Mouse (Mus musculus) retina, embryonic 14.5 days (tissue): Measurements from ENCODE around the gene Miox.

Experiments used
- DNase-seq: peaks from one replicate; pipeline ENCODE4 v3.0.0-alpha.2; 2015; ENCODE audit warnings: low spot score

The Miox gene

GRCm38 (mm10) chr15:89372068-89372467 is 37.9 kb downstream of the Miox start:
- no peak for DNase-seq

GRCm38 (mm10) chr15:89372536-89372935 is 38.3 kb downstream of the Miox start:
- no peak for DNase-seq

- peak; percentile 84 for DNase-seq
Measured at GRCm38 (mm10) chr15:89373027-89373761, 39.0 kb downstream of the Miox start.

- DNase-seq = peak; percentile 94
Measured at GRCm38 (mm10) chr15:89373762-89374248, 39.6 kb downstream of the Miox start, which contains the start of gene Sco2. Gene Sco2, minus strand, starts transcription at chr15:89373846.

- DNase-seq = no peak
Measured at GRCm38 (mm10) chr15:89374340-89374739, 40.1 kb downstream of the Miox start.

GRCm38 (mm10) chr15:89374801-89375534 is 40.8 kb downstream of the Miox start:
- DNase-seq = peak; percentile 12

GRCm38 (mm10) chr15:89376040-89376439 is 41.8 kb downstream of the Miox start:
- DNase-seq = no peak

- no peak for DNase-seq
Measured at GRCm38 (mm10) chr15:89376957-89377356, 42.8 kb downstream of the Miox start, which contains the start of gene Tymp. Gene Tymp, minus strand, starts transcription at chr15:89377039.

- DNase-seq = peak; percentile 10
Measured at GRCm38 (mm10) chr15:89377362-89377761, 43.2 kb downstream of the Miox start.

- DNase-seq = no peak
Measured at GRCm38 (mm10) chr15:89377938-89378828, 44.0 kb downstream of the Miox start.

GRCm38 (mm10) chr15:89378831-89379401 is 44.7 kb downstream of the Miox start, which contains the start of gene Odf3b:
Gene Odf3b, minus strand, starts transcription at chr15:89379282.
- peak; percentile 36 for DNase-seq

GRCm38 (mm10) chr15:89379429-89379828 is 45.2 kb downstream of the Miox start:
- DNase-seq = no peak

GRCm38 (mm10) chr15:89384617-89385016 is 50.4 kb downstream of the Miox start, which contains the start of gene Klhdc7b:
Gene Klhdc7b, plus strand, starts transcription at chr15:89384917.
- no peak for DNase-seq
